Mouse (Mus musculus): ENCODE measurements around the gene Faf1.

DNA sequence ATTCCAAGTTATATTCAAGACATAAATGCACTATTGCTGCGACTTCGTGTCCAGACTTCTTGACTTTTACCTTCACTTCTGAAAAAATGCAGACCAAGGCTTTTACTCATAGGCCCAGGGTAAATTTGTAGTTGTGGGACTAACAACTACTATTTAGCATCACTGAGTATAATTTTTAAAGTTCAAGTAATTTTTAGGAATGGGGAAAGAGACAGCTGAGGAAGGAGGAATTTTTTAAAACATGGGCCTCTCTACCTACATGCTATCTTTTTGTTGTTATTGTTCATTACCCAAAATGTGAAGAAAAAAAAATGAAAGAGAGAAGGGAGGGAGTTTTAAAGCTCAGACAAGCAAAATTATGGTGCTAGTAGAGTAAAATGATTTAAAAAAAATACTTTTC lies 21.7 kb upstream of the Faf1 start:
- TF ChIP-seq POLR2A (IDR thresholded peaks at IDR 0.05; ENCODE audit: borderline replicate concordance, extremely low read depth, low read depth, low read length) (no peak), CTCF (IDR thresholded peaks at IDR 0.05; ENCODE audit: insufficient read depth, low read length) (no peak)

Measured in lung, adult 2 months (tissue).